Mouse (Mus musculus) cerebellum, postnatal 10 days (tissue): ENCODE results near the gene Man1c1.

ENCODE experiments used
- DNase-seq, 2 experiments: peaks; one replicate each; pipeline ENCODE4 v3.0.0; 2021; ENCODE audit warnings: mixed read lengths in 2 of 2

Man1c1 gene

GRCm38 (mm10) chr4:134546814-134547705 lies 157.0 kb downstream of the Man1c1 start:
- DNase-seq = peak; percentile 65

- DNase-seq = peak; percentile 96 to 97
These were observed 160.8 kb downstream of the Man1c1 start for GRCm38 (mm10) chr4:134543261-134543660.

- DNase-seq = peak in 1 of 2 experiments; percentile 12
These were observed 161.4 kb downstream of the Man1c1 start for GRCm38 (mm10) chr4:134542726-134543125.

- DNase-seq = peak; percentile 72 to 73
These were observed 165.0 kb downstream of the Man1c1 start for GRCm38 (mm10) chr4:134538997-134539580.

- peak; percentile 40 to 52 for DNase-seq
These were observed 168.3 kb downstream of the Man1c1 start for GRCm38 (mm10) chr4:134535787-134536151.

GRCm38 (mm10) chr4:134534932-134535786 lies 168.9 kb downstream of the Man1c1 start, which contains the start of gene Mtfr1l:
Gene Mtfr1l, minus strand, starts transcription at chr4:134535387.
- peak; percentile 97 to 98 for DNase-seq

- DNase-seq = peak; percentile 72 to 74
These were observed 169.8 kb downstream of the Man1c1 start for GRCm38 (mm10) chr4:134534124-134534886.

- no peak for DNase-seq
These were observed 170.7 kb downstream of the Man1c1 start for GRCm38 (mm10) chr4:134533421-134533820.

- DNase-seq = no peak
These were observed 171.2 kb downstream of the Man1c1 start for GRCm38 (mm10) chr4:134532928-134533327.

GRCm38 (mm10) chr4:134526220-134526619 lies 177.9 kb downstream of the Man1c1 start:
- no peak for DNase-seq

- no peak for DNase-seq
These were observed 178.3 kb downstream of the Man1c1 start for GRCm38 (mm10) chr4:134525806-134526205.

- no peak for DNase-seq
These were observed 180.6 kb downstream of the Man1c1 start for GRCm38 (mm10) chr4:134523447-134523846.

GRCm38 (mm10) chr4:134519281-134519680 lies 184.8 kb downstream of the Man1c1 start:
- no peak for DNase-seq

- DNase-seq = no peak
These were observed 185.5 kb downstream of the Man1c1 start for GRCm38 (mm10) chr4:134518541-134518940.

GRCm38 (mm10) chr4:134517719-134518118 lies 186.4 kb downstream of the Man1c1 start:
- DNase-seq = no peak

- no peak for DNase-seq
These were observed 187.1 kb downstream of the Man1c1 start for GRCm38 (mm10) chr4:134516981-134517380.

- DNase-seq = no peak
These were observed 188.5 kb downstream of the Man1c1 start for GRCm38 (mm10) chr4:134515614-134516013.

- no peak for DNase-seq
These were observed 189.7 kb downstream of the Man1c1 start for GRCm38 (mm10) chr4:134514309-134514930.

GRCm38 (mm10) chr4:134512798-134513197 lies 191.3 kb downstream of the Man1c1 start:
- DNase-seq = peak in 1 of 2 experiments; percentile 57

GRCm38 (mm10) chr4:134511730-134512129 lies 192.4 kb downstream of the Man1c1 start:
- DNase-seq = no peak
